Mouse (Mus musculus): ENCODE measurements around the gene Zc3hav1.
A peak's percentile ranks its signal among the peaks of the same experiment; 100 is the strongest.
"Not testable (repeated sequence)": the region's sequence is repeated elsewhere in the genome, so short reads cannot be mapped to it uniquely, and the experiment has no call there.

The Zc3hav1 gene

GRCm38 (mm10) chr6:38353811-38354722, at the start of gene Zc3hav1:
Gene Zc3hav1 (minus strand): TSS chr6:38354603.
- DNase-seq (ENCODE audit: low read depth, low spot score) = no peak

- DNase-seq (ENCODE audit: low read depth, low spot score) = peak; percentile 9
Observed at GRCm38 (mm10) chr6:38389671-38390070, 35.3 kb upstream of the Zc3hav1 start.

- peak; percentile 85 for DNase-seq (ENCODE audit: low read depth, low spot score)
Observed at GRCm38 (mm10) chr6:38381129-38381771, 26.8 kb upstream of the Zc3hav1 start, which contains the start of gene Ttc26. Gene Ttc26 (plus strand): TSS chr6:38381469.

- no peak for DNase-seq (ENCODE audit: low read depth, low spot score)
Observed at GRCm38 (mm10) chr6:38380764-38381128, 26.3 kb upstream of the Zc3hav1 start.

GRCm38 (mm10) chr6:38374271-38374670, 19.9 kb upstream of the Zc3hav1 start:
- DNase-seq (ENCODE audit: low read depth, low spot score) = no peak

GRCm38 (mm10) chr6:38369945-38370344, 15.5 kb upstream of the Zc3hav1 start:
- DNase-seq (ENCODE audit: low read depth, low spot score) = no peak

- no peak for DNase-seq (ENCODE audit: low read depth, low spot score)
Observed at GRCm38 (mm10) chr6:38364121-38364520, 9.7 kb upstream of the Zc3hav1 start.

- no peak for DNase-seq (ENCODE audit: low read depth, low spot score)
Observed at GRCm38 (mm10) chr6:38363370-38363769, 9.0 kb upstream of the Zc3hav1 start.

- DNase-seq (ENCODE audit: low read depth, low spot score) = no peak
Observed at GRCm38 (mm10) chr6:38361937-38362336, 7.5 kb upstream of the Zc3hav1 start.

GRCm38 (mm10) chr6:38361065-38361464, 6.7 kb upstream of the Zc3hav1 start:
- DNase-seq (ENCODE audit: low read depth, low spot score) = no peak

- no peak for DNase-seq (ENCODE audit: low read depth, low spot score)
Observed at GRCm38 (mm10) chr6:38359736-38360499, 5.5 kb upstream of the Zc3hav1 start.

- DNase-seq (ENCODE audit: low read depth, low spot score) = not testable (repeated sequence)
Observed at GRCm38 (mm10) chr6:38359044-38359735, 4.8 kb upstream of the Zc3hav1 start.

GRCm38 (mm10) chr6:38358253-38359027, 4.0 kb upstream of the Zc3hav1 start:
- no peak for DNase-seq (ENCODE audit: low read depth, low spot score)

- DNase-seq (ENCODE audit: low read depth, low spot score) = no peak
Observed at GRCm38 (mm10) chr6:38357603-38358252, 3.3 kb upstream of the Zc3hav1 start.

GRCm38 (mm10) chr6:38356661-38357433, 2.4 kb upstream of the Zc3hav1 start:
- not testable (repeated sequence) for DNase-seq (ENCODE audit: low read depth, low spot score)

GRCm38 (mm10) chr6:38355862-38356261, 1.5 kb upstream of the Zc3hav1 start:
- DNase-seq (ENCODE audit: low read depth, low spot score) = no peak

GRCm38 (mm10) chr6:38355354-38355823, 986 bp upstream of the Zc3hav1 start:
- no peak for DNase-seq (ENCODE audit: low read depth, low spot score)

GRCm38 (mm10) chr6:38354723-38355353, 435 bp upstream of the Zc3hav1 start:
- no peak for DNase-seq (ENCODE audit: low read depth, low spot score)

GRCm38 (mm10) chr6:38353181-38353580, 1.2 kb downstream of the Zc3hav1 start:
- no peak for DNase-seq (ENCODE audit: low read depth, low spot score)

All from retina, adult 2 months (tissue).